Mouse (Mus musculus) cortical plate, adult 2 months (tissue): ENCODE results near the gene Ttc37.

Source experiments
- CTCF ChIP-seq: fragments of 200-500 bp; IDR thresholded peaks from 2 replicates; pipeline ENCODE4 v1.5.1; 2011; ENCODE audit warnings: mild to moderate bottlenecking, control low read depth, low read length; ENCODE audit not compliant: insufficient read depth; ENCODE audit errors: extremely low read depth
- POLR2A ChIP-seq: fragments of 200-500 bp; IDR thresholded peaks from 2 replicates; pipeline ENCODE4 v1.6.1; 2011; ENCODE audit warnings: mild to moderate bottlenecking, low read length, control low read depth; ENCODE audit not compliant: insufficient read depth; ENCODE audit errors: extremely low read depth

- TF ChIP-seq CTCF (no peak), POLR2A (no peak)
These were observed 91.7 kb downstream of the Ttc37 start for GRCm38 (mm10) chr13:76190273-76190672.
